Mouse (Mus musculus): ENCODE data around the gene Def8.

The Def8 gene

DNA sequence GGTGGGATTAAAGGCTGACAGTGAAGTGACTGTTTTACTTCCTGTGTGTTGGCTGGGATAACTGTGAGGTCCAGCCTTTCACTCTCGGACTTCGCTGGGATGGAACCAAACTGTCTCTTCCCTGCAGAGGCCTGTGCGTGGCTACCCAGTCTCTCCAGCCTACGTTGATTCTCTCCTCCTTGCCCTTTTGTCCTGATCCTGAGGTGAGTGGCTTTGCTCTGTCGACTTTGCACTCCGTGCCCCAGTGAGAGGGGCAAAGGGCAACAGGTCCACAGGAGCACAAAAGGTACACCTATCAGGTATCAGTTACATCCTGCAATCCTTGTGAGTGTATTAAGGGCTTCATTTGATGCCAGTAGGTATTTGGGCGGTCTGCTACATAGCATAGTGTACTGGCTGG is at the start of gene Def8:
TSS of gene Def8 (plus strand) at position 87 of the 400 bp plus-strand sequence.
- DNase-seq (ENCODE audit: low read depth, low spot score), result no peak

- DNase-seq (ENCODE audit: low read depth, low spot score), result peak; percentile 96
These were observed 49.1 kb upstream of the Def8 start for GRCm38 (mm10) chr8:123374239-123374578.

GRCm38 (mm10) chr8:123375701-123376100 is 47.6 kb upstream of the Def8 start:
- DNase-seq (ENCODE audit: low read depth, low spot score), result no peak

GRCm38 (mm10) chr8:123376106-123376505 is 47.2 kb upstream of the Def8 start:
- DNase-seq (ENCODE audit: low read depth, low spot score), result no peak

DNA sequence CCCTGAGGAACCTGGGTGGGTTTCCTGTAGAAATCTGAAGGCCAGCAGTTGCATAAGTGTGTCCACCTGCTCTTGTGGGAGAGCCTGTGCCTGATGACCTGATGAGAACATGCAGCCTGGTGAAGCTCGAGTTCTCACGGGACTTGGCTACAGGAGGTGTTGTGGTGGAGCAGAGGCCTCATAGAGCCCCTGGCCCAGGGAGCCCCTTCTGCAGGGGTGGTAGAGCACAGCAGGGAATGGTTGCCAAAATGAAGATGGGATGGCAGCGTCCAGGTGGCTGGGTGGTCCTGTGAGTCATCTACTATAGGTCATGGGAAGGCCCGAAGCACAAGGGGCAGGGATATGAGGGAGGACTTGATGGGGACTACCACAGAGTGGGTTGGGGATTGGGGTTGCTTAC is 41.6 kb upstream of the Def8 start:
- no peak for DNase-seq (ENCODE audit: low read depth, low spot score)

DNA sequence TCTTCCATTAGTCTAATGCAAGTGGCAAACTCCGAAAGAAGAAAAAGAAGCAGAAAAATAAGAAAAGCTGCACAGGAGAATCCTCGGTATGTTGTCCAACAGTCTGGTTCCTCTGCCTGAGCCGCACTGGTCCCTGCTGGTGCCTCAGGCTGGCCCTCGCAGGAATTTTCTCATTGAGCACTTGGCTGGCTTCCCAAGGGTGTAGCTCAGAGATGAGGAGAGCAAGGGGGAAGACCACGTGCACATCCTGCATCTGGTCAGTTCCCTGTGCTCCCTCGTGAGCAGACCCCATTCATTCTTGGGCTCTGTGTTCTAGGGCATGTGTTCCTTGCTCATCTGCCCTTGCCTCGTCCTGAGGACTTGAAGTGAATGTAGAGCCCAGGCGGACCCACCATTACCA is 40.8 kb upstream of the Def8 start:
- DNase-seq (ENCODE audit: low read depth, low spot score), result no peak

- peak; percentile 25 for DNase-seq (ENCODE audit: low read depth, low spot score)
These were observed 38.3 kb upstream of the Def8 start for GRCm38 (mm10) chr8:123384883-123385540.

- DNase-seq (ENCODE audit: low read depth, low spot score), result no peak
These were observed 36.3 kb upstream of the Def8 start for GRCm38 (mm10) chr8:123387041-123387440.

- DNase-seq (ENCODE audit: low read depth, low spot score), result no peak
These were observed 35.5 kb upstream of the Def8 start for GRCm38 (mm10) chr8:123387801-123388200.

GRCm38 (mm10) chr8:123389026-123389425 is 34.3 kb upstream of the Def8 start:
- DNase-seq (ENCODE audit: low read depth, low spot score), result no peak

- no peak for DNase-seq (ENCODE audit: low read depth, low spot score)
These were observed 25.0 kb upstream of the Def8 start for GRCm38 (mm10) chr8:123398308-123398707.

DNA sequence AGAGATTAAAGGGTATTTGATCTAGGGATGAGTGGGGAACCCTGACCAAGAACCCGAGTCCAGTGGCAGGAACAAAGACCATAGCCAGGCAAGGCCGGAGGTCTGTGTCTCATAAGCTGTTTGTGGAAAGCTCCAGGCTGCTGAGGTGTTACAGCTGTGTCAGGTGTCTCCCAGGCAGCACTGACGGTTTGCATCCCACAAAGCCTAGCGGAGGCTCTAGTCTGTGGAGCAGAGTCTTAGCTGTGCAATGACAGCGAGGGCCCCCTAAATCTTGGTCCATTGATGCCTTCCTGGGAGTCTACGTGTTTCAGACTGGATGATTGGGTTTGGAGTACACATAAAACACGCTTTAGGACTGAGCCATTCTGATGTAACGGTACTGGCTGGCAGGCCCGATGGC is 21.4 kb upstream of the Def8 start:
- DNase-seq (ENCODE audit: low read depth, low spot score), result no peak

GRCm38 (mm10) chr8:123402730-123403326 is 20.5 kb upstream of the Def8 start:
- no peak for DNase-seq (ENCODE audit: low read depth, low spot score)

DNA sequence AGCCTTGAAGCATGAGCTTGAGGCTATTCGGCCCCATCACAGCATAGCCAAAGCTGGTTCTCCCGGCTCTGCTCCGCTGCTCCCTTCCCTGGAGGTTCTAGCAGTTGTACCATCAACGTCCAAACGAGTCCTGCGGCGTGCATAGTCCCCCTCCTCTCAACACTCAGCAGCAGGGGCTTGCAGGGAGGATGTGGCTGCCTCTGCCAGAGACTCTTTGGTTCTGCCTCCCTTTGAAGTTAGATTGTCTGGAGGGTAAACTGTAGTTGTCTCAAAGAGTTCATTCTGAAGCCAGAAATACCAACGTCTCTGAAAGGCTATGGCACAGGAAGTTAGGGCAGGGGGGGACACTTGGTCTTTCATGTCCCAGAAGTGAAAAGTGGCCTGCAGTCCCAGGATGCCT is 18.8 kb upstream of the Def8 start:
- DNase-seq (ENCODE audit: low read depth, low spot score), result no peak

- DNase-seq (ENCODE audit: low read depth, low spot score), result peak; percentile 81
These were observed 16.5 kb upstream of the Def8 start, which contains the start of gene Mc1r for GRCm38 (mm10) chr8:123406786-123407185. Gene Mc1r (plus strand): TSS chr8:123407107.

DNA sequence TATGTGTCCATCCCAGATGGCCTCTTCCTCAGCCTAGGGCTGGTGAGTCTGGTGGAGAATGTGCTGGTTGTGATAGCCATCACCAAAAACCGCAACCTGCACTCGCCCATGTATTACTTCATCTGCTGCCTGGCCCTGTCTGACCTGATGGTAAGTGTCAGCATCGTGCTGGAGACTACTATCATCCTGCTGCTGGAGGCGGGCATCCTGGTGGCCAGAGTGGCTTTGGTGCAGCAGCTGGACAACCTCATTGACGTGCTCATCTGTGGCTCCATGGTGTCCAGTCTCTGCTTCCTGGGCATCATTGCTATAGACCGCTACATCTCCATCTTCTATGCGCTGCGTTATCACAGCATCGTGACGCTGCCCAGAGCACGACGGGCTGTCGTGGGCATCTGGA is 15.7 kb upstream of the Def8 start:
- no peak for DNase-seq (ENCODE audit: low read depth, low spot score)

- no peak for DNase-seq (ENCODE audit: low read depth, low spot score)
These were observed 14.5 kb upstream of the Def8 start for GRCm38 (mm10) chr8:123408586-123409544.

DNA sequence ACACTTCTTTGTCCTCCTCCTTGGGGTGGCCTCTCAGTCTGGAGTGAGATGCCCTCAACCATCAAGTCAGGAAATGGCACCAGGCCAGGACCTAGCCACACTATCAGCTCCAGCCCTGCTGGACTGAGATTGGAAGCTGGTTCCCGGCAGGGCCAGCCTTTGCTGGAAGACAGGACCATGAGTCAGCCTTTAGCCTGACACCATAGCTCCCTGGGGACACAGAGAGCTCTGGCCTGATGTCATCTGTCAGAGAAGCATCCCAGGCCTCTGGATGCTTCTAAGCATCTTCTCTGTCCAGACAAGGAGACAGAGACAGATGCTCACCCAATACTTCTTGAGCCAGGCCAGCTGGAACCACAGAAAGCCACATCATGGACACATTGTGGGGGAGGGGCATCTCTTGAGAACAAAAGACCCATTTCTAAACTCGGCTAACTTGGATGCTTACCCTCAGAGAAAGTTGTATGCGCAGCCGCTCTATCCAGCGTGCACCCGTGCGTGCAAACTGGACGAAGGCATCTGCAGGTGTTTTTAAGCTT is 13.2 kb upstream of the Def8 start:
- DNase-seq (ENCODE audit: low read depth, low spot score), result peak; percentile 70

- DNase-seq (ENCODE audit: low read depth, low spot score), result no peak
These were observed 12.5 kb upstream of the Def8 start for GRCm38 (mm10) chr8:123410788-123411187.

- peak; percentile 90 for DNase-seq (ENCODE audit: low read depth, low spot score)
These were observed 12.1 kb upstream of the Def8 start, which contains the start of gene Tubb3 for GRCm38 (mm10) chr8:123411246-123411645. Gene Tubb3 (plus strand): TSS chr8:123411424.

DNA sequence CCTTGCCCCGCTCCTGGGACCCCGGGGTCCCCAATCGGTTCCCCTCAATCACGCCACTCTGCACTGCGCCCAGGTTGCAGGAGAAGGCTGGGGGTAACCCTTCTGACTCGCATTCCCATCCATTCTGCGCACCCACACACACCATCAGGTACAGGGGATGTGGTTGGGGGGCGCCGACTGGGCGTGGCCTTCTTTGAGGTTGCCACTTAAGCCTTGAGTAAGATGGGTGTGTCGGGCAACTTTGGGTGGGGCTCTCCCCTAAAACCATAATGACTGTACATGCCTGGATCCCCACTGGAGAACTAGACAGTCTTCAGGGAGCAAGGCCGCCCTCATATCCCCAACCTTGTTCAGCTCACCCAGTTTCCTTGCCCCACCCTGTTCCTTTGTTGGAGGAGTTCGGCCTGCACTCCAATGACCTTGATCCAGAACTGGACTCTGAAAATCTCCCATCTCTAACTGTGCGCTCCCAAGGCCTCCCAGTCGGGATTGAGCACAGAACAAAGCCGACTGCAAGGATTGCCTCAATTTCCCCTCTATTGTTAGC is 11.5 kb upstream of the Def8 start:
- DNase-seq (ENCODE audit: low read depth, low spot score), result no peak

All from mesoderm, embryonic 11.5 days (tissue).